Mouse (Mus musculus) brain, embryonic 14.5 days (tissue): ENCODE measurements at regions not wholly inside any gene's neighbourhood (a gene's known extent, or its start where the extent isn't known, plus 50 kb on each side); places are given as distances from the start of the nearest gene placed in this dataset.
A peak's percentile ranks its signal among the peaks of the same experiment; 100 is the strongest.

Source experiments
- DNase-seq: peaks from one replicate; pipeline ENCODE4 v3.0.0-alpha.2; 2011; ENCODE audit warnings: low read depth
- CTCF ChIP-seq: fragments of 200-500 bp; IDR thresholded peaks from 2 replicates; pipeline ENCODE4 v1.5.1; 2012; ENCODE audit warnings: inconsistent platforms, mild to moderate bottlenecking, moderate library complexity, borderline replicate concordance; ENCODE audit not compliant: insufficient read depth, insufficient read length; ENCODE audit errors: extremely low read depth
- POLR2A ChIP-seq: fragments of 200-500 bp; IDR thresholded peaks from 2 replicates; pipeline ENCODE4 v1.6.1; 2012; ENCODE audit warnings: mild to moderate bottlenecking, inconsistent platforms, borderline replicate concordance; ENCODE audit not compliant: poor library complexity, insufficient read depth, insufficient read length, severe bottlenecking; ENCODE audit errors: extremely low read depth

- DNase-seq: peak; percentile 93
- no peak for TF ChIP-seq POLR2A
- no peak for TF ChIP-seq CTCF
Measured at GRCm38 (mm10) chr13:11268673-11269340, 837.9 kb downstream of the Ryr2 start.

- TF ChIP-seq POLR2A: no peak
- no peak for TF ChIP-seq CTCF
- peak; percentile 29 for DNase-seq
Measured at GRCm38 (mm10) chr13:11247541-11247940, 859.2 kb downstream of the Ryr2 start.

GRCm38 (mm10) chr13:11216671-11217330 lies 856.2 kb upstream of the Chrm3 start:
- DNase-seq: peak; percentile 83
- TF ChIP-seq CTCF (no peak), POLR2A (no peak)

- no peak for TF ChIP-seq POLR2A
- DNase-seq: no peak
Measured at GRCm38 (mm10) chr13:11210109-11210508, 849.5 kb upstream of the Chrm3 start.

- peak; percentile 76 for DNase-seq
- TF ChIP-seq POLR2A: no peak
- no peak for TF ChIP-seq CTCF
Measured at GRCm38 (mm10) chr13:11205216-11205786, 844.7 kb upstream of the Chrm3 start.

GRCm38 (mm10) chr13:11201978-11202377 lies 841.3 kb upstream of the Chrm3 start:
- TF ChIP-seq POLR2A (no peak), CTCF (no peak)
- peak; percentile 73 for DNase-seq

GRCm38 (mm10) chr13:11192471-11192870 lies 831.8 kb upstream of the Chrm3 start:
- TF ChIP-seq CTCF (no peak), POLR2A (no peak)
- no peak for DNase-seq

GRCm38 (mm10) chr13:11181191-11181590 lies 820.5 kb upstream of the Chrm3 start:
- no peak for TF ChIP-seq POLR2A
- TF ChIP-seq CTCF: no peak
- peak; percentile 30 for DNase-seq

GRCm38 (mm10) chr13:11180356-11180755 lies 819.7 kb upstream of the Chrm3 start:
- TF ChIP-seq POLR2A (no peak), CTCF (no peak)
- no peak for DNase-seq

GRCm38 (mm10) chr13:11178586-11178985 lies 817.9 kb upstream of the Chrm3 start:
- TF ChIP-seq CTCF: no peak
- TF ChIP-seq POLR2A: no peak
- no peak for DNase-seq

- DNase-seq: peak; percentile 78
- no peak for TF ChIP-seq POLR2A
- no peak for TF ChIP-seq CTCF
Measured at GRCm38 (mm10) chr13:11177642-11178420, 817.2 kb upstream of the Chrm3 start.
